Mouse (Mus musculus) spleen, postnatal 4 days (tissue): ENCODE data around the gene Dennd6a.
A peak's percentile ranks its signal among the peaks of the same experiment; 100 is the strongest.

Source experiments
- DNase-seq, 2 experiments: peaks; one replicate each; pipeline ENCODE4 v3.0.0; 2022; ENCODE audit warnings: low spot score in 2 of 2

Dennd6a gene

DNA sequence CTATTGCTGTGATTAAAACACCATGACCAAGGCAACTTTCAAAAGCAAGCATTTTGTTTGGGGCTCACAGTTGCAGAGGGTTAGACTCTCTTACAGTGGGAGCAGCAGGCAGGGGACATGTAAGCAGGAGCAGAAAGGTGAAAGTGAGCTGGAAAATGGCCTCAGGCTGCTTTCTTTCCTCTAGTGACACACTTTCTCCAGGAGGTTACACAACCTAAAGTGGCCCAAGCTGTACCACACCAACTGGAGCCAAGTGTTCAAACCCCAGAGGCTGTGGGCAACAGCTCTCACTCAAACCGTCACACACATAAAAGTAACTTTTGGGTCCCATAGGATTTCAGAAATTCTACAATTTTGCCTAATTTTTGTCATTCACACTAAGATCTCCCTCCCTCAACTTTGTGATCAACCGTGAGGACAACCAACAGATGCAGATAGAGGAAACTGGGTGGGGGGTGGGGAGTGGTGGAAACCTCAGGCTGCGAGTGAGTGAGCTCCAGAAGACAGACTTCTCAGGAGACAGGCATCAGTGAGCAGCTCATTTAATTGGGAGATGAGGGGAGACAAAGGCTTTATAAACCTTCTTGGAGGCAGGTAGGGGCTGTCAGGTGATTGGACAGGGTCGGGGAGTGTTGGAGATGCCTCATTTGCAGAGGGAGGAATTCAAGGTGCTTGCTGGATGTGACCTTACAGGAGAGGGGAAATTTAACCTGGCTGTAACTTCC, 1.5 kb upstream of the Dennd6a start:
- no peak for DNase-seq

DNA sequence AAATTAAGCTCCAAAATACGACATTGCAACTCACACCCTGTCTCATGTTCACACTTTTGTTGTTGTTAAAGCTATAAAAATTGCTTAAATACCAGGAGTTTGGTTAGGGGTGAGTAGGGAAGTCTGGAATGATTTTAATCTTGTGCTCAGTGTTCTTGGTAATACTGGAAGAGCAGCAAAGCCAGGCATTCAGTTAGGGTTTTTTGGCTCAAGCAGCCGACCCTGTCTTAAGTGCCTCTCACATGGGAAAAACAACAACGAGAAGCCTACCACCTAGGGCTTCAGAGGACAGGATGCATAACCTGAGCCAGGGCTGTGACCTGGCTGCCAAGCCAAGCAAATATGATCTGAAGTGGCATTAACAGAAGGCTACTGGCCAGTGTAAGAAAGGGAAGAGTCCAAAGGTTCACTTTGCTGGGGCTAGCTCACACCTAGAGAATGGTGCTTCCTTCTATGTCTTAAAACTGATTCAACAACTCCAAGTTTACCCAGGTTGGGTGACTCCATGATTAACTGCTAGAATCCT, 2.7 kb downstream of the Dennd6a start:
- no peak for DNase-seq

DNA sequence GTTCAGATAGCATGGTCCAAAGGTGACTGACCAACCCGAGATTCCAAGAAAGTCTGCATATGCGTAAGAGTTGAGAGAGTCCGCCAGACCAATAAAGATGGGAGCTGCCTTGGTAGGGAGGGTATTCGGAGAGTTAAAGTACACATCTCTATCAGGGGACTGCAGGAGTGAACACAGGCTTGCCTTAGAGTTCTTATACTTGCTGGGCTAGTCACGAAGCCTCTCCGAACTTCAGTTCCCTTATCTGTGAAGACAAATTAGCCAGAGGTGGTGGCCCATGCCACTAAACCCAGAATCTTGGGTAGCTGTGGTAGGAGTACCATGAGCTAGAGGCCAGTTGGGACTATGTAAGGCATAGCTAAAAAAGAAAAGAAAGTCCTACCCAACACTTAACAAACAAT, 5.1 kb downstream of the Dennd6a start:
- peak in 1 of 2 experiments; percentile 18 for DNase-seq

DNA sequence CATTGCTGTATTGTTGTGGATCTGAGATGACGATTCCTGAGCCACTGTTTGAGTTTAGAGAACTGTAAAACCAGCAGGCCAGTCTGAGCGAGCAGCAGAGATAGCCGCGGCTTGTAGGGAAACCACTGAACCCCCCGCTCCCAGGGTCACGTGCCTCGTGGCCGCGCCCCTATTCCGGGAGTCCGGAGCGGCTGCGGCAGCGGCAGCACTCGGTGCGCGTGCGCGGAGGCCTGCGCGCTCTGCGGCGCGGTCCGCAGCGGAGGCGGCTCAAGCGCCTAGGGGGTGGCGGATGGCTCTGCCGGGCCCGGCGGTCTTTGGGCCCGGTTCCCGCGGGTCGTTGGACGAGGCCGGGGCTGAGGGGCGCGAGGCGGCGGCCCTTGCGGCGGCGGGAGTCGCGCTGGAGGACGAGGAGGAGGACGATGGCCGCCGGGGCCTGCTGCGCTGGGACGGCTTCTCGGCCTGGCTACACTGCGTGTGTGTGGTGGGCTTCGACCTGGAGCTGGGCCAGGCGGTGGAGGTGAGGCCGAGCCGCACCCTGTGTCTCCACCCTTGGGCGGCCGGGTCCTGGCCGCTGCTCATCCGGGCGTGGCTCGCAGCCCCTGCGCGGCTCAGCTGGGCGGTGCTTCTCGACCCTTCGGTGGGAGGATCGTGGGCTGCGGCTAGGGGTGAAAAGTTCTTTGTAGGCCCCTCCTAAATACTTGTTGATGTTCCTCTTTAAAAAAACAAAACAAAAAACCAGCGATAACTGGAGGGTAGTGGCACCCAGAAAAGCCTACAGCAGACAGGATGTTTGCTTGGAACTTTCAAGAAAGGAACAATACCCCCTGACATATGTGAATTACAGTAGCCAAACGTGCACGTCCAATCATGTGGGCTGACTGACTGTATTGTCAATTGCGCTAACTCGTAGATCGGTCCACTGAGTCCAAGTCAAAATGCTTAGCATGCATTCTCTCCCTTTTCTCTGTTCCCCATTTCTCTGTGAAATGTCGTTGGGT, 6.0 kb downstream of the Dennd6a start:
- peak; percentile 90 to 93 for DNase-seq

DNA sequence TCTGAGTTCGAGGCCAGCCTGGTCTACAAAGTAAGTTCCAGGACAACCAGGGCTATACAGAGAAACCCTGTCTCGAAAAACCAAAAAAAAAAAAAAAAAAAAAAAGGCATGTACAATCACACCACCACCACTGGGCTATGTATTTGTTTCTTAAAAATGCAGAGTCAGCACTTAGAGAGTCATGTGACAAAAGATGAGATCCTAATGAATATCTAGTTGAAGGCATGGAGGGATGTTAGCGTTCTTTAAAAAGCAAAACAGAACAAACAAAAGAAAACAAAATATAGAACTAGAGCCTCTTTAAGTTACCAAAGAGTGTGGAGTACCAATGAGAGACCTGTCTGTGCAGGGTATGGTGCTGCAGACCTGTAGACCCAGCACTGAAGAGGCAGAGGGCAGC, 10.0 kb downstream of the Dennd6a start:
- DNase-seq: no peak

DNA sequence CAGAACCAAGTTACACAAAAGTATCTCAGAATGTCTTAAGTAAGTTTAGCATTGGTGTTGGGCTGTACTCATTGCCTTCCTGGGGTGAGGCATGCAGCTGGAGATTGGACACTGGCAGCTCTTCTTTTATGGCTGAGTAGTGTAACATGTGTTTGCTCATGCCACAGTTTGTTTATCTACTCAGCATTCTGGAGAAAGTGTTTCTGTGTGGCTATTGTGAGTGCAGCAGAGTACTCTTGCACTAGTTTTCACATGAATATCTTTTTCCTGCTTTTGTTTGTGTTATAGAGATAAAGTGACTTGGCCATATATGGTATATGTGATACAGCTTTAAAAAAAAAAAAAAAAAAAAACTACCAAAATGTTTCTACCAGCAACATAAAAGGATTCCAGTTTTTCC, 13.5 kb downstream of the Dennd6a start:
- DNase-seq: no peak

DNA sequence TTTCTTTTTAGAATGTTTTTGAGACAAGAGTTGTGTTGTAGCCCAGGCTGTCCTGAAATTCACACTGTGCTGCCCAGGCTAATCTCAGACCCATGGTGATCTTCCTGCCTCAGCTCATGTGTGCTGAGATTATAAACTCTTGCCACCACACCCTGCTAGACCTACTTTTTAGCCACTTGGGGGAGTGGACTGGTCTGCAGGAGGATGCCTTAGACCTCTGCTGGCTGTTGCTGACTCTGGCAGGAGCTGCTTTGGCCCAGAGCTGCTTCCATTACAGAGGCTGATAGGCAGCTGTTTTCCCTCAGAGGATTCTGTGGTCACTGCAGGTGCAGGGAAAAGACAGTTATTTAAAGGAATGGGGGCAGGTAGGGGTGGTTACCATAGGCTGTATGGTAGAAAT, 17.7 kb downstream of the Dennd6a start:
- DNase-seq: no peak

DNA sequence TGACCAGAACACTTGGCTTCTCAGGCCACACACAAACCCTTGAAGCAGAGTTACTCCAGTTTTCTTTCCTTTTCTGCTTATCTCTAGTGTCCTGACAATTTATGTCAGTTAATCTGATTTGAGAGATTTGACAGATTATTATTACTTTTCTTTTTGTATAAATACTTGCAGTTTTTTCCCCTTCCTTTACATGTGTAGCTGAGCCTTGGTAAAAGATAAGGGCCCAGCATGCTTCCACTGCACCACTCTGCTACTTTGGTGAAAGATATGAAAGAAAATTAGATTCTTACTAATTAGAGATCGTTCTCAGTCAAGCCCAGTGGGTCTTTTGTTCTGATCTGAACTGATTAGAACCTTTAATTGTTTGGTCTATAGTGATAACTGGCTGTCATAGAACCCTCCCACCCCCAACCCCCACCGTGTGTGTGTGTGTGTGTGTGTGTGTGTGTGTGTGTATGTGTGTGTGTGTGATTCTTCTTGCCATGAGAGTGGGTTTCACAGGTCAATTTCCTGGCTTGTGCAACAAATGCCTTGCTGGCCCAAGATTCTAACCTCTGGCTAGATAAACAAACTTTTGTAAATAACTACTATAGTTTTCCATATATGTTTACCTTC, 19.7 kb downstream of the Dennd6a start:
- DNase-seq: no peak

DNA sequence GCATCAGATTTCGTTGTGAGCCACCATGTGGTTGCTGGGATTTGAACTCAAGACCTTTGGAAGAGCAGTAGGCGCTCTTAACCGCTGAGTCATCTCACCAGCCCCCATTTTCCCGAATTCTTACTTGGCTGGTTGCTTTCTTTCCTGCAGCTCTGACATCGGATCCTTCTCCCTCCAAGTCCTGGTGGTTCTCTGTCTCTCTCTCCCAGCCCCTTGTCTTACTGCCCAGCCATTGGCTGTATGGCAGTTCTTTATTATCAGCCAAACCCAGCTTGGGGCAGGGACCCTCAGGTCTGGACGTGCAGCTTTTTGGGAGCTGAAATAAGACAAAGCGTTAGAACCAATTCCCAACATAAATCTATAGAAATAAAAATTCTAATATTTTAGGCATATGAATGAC, 21.5 kb downstream of the Dennd6a start:
- no peak for DNase-seq

DNA sequence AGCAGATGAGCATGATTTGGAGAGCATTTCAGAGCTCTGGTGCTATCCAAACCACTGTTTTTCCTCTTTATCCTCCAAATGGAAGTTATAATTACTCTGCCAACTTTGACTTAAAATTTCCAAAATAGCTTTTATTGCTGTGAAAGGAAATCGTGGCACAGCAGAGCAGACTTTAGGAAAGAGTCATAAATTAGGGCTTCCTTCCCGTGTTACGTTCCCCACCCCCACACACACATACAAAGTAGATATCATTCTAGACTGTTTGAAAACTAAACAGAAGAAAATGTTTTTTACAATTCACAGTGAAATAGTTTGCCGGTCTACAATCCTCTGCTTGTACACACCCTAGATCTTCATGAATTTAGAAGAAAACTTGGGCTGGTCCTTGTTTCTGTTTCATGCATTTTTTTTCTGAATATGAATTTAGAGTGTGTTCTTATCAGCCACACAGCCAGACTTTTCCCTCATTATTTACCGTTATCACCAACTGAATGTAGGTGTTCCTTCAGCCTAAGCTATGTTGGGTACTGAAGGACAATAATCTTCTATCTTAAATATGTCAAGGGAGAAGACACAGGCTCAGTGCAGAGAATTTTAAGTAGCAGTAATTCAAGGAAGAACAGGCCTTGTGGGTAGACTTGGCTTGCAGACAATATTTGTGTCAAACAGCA, 22.2 kb downstream of the Dennd6a start:
- DNase-seq: no peak

DNA sequence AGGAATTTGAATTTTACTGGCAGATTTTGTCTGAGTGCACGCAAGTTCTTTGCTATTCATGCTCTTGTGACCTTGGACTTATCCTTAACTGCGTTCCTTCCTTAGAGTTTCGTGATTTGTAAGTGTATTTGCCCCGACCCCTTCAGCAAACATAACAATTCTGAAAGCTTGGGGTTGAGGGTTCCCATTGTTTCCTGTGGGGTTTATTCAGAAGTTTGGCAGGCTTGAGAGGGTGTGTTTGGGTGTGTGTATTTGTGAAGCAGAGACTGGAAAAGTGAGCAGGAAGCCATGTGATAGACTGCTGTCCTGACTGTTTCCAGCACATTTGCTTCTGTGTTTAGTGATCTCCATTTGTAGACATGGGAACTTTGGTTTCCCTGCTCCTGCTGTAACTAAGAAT, 31.7 kb downstream of the Dennd6a start:
- no peak for DNase-seq

DNA sequence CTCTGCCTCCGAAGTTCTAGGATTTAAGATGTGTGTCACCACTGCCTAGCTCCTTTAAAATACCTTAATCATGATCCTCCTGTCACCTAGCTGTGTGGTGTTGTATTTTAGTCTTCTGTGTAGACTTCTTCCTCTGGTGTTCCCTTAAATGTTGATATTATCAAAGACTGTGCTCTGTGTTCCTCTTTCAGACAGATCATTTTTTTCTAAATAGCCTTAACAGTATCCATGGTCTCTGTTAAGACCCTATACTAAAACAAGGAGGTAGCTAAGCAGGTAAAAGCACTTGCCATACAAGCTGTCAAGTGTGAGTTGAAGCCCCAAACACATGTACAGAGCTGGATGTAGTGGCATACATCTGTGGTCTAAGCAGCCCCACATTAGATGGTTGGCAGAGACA, 36.0 kb downstream of the Dennd6a start:
- DNase-seq: no peak

DNA sequence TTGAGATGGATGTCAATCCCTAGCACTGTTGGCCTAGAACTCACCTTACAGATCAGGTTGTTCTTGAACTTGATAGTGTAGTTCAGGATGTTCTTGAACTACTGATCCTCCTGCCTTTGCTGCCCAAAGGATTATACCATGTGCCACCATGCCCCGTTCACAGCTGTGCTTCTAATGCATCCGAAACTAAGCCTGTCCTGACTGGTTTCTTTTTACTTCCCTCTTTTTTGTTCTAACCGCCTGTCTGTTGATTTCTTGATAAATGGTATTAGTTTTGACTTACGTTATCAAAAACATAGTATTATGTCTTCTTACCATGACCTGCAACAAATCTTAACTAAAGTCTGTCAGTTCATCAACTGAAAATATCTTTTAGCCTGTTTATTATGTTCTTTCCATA, 37.0 kb downstream of the Dennd6a start:
- DNase-seq: no peak

DNA sequence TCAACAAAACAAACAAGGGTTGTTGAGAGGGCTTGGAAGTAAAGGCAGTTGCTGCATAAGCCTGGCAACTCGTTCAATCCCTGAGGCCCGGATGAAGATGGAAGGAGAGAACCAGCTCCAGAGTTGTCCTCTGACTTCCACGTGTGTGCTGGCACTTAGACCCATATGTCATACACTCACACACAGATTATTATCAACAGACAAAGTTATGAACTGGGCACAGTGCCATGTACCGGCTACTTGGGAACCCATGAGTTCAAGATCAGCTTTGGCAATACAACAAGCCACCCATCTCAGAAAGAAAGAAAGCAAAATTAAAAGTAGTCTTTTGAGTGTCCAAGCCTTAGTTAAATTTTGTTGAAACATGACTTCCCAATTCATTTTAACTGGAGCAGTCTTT, 51.6 kb downstream of the Dennd6a start:
- no peak for DNase-seq

DNA sequence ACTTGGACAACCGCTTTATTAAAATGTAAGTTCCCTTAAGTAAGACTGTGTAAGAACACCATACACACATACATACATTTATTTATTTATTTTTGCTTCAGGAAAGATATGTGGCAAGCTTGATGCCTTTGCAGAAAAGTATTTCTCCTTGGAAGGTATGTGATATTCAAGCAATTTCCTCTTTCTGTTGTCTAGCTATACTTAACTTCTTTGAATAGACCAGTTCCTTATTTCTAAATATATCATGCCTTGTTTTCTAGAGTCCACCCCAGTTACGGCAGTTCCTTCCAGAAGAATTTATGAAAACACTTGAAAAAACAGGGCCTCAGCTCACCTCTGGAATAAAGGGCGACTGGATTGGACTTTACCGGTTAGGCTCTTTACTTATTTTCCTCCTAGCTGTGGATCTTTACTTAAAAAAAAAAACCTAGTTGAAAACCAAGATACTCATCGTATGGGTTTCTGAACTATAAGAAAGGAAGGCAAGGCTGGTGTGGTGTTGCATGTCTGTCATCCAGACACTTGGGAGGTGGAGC, 53.0 kb downstream of the Dennd6a start:
- no peak for DNase-seq

DNA sequence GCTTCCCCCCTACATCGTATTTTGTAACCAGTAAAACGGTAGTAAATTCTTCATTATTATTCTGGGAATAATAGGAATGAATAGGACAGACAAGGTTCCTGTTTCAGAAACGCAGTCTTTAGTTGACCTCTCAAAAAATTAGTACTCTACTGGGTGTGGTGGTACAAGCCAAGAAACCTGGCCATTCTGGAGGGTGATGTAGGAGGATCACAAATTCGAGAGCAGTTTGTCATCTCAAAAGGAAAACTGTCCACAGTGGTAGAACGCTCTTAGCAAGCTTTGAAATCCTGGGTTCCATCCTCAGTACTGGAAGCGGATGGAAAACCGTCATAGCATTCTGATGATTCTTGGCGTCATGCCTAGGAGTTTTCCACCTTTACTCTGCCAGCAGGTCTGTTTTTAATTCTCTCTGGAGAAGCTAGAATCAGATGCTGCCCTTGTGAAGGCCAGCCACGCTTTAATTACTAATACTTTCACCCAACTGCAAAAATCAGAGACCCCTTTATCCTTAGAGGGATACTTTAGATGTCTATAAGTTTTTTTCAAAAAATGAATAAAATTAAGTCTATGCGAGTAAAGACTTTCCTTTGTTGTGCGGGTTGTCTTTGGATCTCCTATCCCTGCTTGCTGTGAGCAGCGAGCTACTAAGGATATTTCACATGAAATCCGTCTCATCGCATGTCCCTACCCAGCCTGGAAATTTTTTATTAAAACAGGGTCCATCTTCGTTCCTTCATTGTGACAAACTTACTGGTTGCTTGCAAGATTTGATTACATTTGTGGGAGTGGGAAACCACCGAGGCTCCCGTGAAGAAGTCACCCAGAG, 63.6 kb downstream of the Dennd6a start:
- no peak for DNase-seq

DNA sequence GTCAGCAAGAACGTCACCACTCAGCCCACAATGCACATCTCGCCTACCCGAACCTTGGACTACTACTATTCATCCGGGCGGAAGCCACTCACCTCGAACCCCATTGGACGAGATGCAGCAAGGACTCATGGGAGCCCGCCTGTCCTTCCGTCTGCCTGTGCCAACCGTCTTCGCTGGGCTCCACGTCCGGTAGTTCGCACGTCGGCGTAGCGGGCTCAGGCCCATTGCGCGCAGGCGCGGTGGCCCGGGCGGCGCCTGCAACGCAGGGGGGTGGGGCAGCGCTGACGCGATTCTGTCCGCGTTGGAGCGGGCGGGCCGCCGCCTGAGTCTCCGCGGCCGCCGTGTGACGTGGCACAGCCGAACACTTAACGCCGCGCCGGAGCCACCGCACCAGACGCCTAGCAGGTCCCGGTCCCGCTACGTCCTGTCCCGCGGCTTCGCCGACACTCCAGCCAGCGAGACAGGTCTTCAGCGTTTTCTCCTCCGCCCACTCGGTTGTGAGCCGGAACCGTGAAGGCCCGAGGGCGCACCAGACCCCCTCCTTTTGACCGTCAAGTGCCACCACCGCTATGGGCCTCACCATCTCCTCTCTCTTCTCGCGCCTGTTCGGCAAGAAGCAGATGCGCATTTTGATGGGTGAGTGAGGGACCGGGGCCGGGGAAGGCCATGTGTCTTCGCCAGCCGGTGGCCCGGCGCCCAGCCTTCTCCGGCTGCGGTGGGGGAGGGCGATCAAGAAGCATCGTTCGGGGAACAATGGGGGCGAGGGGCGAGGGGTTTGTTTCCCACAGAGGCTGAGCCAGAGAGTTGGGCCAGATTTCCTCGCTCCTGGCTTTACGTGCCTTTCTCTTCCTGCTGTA, 64.4 kb downstream of the Dennd6a start, which contains the start of gene Arf4:
Arf4 (plus strand) TSS at position 224 of the 857 bp plus-strand sequence.
- DNase-seq: peak; percentile 97 to 98

DNA sequence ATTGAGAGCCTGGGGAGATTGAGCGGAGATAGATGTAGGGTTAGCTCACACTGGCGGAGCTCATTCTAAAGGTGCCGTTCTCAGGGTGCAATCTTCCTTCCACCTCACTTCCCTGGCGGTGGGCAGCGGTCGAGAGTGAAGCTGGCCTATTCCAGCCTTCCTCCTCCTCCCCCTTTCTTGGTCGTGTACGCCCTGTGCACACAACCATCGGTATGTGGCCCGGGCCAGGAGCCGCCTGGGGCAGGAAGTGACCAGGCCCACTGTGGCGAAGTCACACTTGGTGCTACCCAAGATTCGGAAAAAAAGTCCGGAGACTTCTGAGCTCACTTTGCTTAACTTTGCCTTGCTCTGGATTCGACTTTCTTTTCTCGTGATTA, 65.0 kb downstream of the Dennd6a start:
- DNase-seq: peak; percentile 54 to 79

DNA sequence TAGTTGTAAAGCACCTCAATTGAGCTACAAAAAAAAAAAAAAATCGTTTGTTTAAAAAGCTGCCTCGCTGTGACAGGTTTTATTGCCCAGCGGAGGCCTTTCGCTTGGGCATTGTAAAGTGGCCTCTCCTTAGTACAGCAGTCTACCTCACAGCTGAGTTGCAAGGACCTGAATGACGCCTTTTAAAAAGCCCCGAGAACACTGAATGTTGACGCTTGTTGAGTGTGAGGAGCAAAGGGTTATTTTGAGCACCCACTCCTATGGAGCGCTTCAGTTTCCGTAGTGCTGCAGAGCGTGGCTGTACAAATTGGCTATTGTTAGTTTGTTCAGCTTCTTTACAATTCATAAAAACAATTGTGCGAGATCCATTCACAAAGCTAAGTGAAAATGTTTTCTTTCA, 65.6 kb downstream of the Dennd6a start:
- DNase-seq: no peak

DNA sequence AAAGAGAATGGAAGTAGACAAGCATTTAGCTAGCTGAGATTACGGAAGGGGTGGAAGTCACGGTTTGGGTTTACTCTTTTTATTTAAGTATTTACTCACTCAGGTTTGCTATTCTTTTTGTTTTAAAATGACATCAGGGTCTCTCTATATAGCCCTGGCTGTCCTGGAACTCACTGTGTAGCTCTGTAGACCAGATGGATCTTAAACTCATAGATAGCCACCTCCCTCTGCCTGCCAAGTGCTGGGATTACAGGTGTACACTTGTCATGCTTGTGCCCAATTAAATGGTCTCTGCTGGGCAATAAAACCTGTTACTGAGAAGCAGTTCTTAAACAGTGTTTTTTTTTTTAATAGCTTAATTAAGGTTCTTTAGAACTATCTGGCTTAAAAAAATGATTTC, 66.3 kb downstream of the Dennd6a start:
- no peak for DNase-seq
